Mouse (Mus musculus): ENCODE measurements around the gene Arl13b. TPM values are rescaled to one million over a fixed set of nuclear protein-coding genes. Genes with fewer than 3 reads are reported as not detected.

Arl13b gene
- polyA plus RNA-seq, 1 experiment from 2014 or later: 16.5 TPM

DNA sequence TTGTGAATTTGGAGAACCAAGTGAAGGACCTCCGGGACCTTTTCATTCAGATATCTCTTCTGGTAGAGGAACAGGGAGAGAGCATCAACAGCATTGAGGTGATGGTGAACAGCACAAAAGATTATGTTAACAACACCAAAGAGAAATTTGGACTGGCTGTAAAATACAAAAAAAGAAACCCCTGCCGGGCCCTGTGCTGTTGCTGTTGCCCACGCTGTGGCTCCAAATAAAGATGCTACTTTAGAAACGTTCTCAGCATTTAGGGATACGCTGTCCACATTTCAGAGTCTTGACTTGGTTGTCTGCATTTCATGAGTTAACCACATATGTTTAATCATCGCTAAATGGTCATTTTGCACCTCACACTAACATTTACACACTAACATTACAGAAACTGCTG, 24.4 kb downstream of the Arl13b start:
- no peak for DNase-seq (ENCODE audit: low spot score)

DNA sequence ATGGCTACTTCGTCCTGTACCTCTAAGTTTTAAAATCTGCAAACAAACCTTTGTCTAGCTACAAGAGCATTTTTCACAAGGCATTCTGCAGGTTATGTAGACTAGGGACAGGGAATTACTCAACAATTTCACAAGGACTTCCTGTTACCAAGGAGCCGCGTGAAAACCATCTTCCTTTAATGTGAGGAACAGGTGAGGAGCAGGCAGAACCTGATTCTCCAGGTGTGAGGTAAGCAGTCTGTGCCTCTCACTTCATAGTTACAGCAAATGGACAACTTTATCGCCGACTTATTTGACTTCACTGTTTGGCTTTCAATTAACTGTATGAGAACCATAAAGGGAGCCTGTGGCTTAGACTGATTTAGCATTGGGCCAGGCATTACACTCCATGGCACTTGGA, 32.3 kb downstream of the Arl13b start, which contains the start of gene Stx19:
Gene Stx19, plus strand, starts transcription at position 186 of the 400 bp plus-strand sequence.
- DNase-seq (ENCODE audit: low spot score): no peak

DNA sequence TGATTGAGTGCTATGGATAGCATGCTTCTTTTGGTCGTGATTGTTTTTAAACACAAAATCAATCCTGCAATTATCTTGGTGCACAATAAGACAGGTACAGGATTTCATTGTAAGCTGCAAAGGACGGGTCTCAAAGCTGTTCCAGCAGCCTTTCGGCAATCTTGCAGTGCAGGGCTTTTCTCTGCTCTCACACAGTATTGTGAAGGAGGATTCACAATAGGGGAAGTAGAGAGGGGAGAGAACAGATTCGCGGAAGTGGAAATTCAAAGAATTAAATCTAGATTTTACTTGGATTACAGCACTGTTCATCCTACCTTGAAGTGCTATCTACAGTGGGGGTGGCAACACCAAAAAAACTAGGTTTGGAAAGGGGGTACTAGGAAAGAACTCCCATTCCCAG, 33.0 kb downstream of the Arl13b start:
- no peak for DNase-seq (ENCODE audit: low spot score)

DNA sequence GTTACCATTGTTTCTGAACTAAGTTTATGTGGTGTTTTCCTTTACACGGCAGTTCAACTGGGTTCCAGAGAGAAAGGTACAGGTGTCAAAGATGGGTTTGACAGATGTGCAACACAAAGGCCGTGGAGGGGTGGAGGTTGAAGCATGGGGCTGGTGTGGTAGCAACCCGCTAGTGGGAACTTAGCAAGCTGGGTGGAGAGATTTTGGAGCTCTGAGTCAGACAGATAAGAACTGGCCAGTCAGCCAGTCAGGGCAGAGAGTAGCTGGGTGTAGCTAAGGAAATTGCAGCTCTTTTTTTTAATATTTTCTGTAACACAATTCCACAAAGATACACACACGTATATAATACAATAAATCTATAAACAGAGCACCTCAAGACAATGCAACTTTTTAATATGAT, 36.0 kb downstream of the Arl13b start:
- no peak for DNase-seq (ENCODE audit: low spot score)

DNA sequence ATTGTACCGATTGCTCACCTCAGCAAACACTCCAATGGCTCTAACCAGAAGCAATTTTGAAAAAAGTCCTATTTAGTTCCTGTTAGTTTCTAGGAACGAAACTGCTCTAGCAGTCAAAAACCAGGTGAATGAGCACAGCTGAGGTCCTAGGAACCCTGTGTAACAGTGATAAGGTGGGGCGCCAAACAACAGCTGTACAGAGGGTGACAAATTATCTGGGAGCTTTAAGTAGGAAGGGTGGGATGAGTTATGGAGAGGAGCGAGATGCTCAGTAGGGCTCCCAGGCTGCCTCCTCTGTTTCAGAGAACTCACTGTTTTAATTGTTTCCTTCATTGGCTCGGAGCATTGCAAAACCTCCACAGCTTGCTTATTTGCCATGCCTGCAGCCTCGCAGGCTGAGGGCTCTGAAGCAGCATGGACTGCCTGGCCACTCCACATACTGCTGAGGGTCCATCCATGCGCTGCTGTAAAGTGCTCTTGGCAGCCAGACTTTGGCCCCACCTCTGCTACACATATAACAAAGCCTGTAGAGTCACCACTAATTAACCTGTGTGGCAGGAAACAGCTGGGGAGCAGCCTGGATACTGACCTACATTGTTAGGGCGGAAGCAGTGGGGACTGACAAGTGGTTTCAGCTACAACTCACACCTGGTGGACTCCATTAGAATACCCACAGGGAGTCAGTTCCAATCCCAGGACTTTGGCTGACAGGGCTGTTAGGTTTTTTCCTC, 39.4 kb downstream of the Arl13b start:
- DNase-seq (ENCODE audit: low spot score): peak; percentile 76

DNA sequence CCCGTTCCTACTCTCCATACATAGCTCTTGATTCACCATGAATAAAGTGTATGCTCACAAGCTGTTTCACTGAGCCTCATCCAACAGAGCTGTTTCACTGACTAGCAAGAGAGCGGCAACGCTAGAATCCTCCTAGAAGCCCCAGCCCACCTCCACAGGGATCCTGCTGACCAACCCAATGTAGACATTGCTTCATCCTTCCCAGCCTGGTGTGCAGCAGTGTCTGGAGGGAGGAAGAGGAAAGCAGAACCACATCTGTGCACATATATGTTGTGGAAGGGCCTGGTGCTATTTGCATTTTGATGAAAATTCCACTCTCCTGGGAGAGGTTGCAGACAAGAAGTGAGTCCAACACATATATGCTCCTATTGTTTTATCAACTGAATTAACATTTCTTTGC, 42.2 kb downstream of the Arl13b start:
- no peak for DNase-seq (ENCODE audit: low spot score)

DNA sequence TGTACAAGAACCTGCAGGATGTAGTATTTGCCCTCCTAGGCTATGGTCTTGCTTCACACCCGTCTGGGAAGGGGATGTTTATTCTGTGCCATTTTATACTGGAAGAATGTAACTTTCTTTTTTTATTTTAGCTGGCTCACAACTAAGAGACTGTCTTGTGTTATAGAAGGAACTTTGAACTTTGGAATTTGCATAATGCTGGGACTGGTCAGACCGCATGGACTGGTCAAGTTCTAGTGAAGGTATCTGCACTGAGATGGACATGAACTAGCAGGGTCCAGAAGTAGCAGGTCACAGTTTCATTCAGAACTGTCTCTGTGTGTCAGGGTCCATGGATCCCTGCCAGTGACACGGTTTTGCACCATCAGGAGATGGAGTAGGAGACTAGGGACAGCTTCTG, 47.0 kb downstream of the Arl13b start:
- DNase-seq (ENCODE audit: low spot score): no peak

DNA sequence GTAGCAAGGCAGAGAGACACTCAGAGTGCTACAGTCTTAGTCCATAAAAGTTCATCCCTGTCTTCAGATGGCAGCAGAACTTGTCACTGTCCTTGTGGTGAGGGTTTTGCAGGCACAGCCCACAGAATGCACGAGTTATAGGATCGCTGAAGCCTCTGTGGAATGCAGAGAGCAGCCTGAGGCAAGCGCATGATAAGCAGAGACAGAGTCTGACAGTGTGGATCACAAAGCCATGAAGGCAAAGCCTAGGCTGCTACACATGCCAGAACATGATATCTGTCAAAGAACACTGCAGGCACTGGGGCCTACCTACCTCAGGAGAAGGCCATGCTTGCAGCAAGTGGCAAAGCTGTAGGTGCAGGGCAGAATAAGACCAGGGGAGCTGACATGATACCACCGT, 47.4 kb downstream of the Arl13b start:
- no peak for DNase-seq (ENCODE audit: low spot score)

DNA sequence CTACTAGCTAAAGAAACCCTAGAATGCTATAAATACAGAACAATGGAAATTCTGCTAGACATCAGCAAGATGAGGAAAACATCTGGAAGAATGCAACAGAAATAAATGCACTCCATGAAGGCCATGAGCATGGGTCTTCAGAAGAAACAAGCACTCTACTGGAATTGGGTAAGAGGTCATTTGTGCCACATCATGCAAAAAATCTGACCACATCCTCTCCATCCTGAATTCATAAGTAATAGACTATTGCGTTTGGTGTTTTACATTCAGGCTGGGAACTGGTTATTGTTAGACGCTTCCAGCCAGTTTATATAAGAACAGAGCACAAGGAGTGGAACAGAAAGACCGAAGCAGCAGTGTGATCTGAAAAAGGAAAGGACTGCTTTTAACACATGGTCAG, 48.0 kb downstream of the Arl13b start:
- DNase-seq (ENCODE audit: low spot score): no peak

DNA sequence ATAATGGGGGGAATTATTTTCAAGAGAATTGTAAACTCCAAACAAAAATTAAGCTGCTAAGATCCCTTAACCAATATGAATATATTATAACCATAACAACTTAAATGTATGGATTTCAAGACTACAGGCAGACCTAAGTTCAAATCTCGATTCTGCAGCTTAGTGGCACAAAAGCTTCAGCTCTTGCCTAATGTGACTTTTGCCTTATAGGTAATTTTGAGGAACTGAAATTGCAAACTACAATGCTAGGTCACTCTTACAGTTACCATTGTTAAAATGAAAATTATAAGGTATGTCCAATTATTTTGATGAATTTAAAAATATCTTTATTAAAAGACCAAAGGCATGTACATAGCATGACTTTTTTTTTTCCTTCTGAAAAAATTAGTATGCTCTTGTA, 50.2 kb downstream of the Arl13b start:
- no peak for DNase-seq (ENCODE audit: low spot score)

DNA sequence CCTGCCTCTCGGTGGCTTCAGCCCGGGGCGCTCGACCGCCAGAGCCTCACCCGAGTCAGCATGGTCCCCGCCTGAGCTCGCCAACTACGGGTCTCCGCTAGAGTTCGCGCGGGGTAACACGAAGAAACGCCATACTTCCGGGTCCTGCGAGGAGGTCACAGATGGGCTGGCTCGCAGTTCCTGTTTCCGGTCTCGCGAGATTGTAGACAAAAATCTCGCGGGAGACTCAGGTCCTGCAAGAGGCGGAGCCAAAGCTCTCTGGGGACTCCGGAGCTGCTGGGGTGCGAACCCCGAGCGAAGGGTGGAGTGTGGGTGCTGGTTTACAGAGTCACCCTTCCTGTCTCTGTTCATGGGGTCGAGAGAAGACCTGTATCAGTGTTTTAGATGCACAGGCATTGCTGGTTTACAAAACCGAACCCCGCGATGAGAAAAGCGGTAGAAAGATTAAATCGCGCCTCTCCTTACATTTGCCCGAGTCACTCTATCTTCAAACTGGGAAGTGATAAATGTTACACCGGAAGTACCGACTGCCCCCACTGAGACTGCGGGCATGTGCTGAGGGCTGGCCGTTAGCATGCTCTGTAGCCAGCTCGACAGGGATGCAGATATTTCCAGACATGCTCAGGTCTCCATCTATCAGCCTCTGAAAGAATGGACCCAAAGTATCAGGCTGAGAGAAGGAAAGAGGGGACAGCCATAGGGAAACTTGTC, 60.1 kb downstream of the Arl13b start, which contains the start of gene Nsun3:
Gene Nsun3, minus strand, starts transcription at position 198 of the 711 bp plus-strand sequence.
- DNase-seq (ENCODE audit: low spot score): peak; percentile 99

DNA sequence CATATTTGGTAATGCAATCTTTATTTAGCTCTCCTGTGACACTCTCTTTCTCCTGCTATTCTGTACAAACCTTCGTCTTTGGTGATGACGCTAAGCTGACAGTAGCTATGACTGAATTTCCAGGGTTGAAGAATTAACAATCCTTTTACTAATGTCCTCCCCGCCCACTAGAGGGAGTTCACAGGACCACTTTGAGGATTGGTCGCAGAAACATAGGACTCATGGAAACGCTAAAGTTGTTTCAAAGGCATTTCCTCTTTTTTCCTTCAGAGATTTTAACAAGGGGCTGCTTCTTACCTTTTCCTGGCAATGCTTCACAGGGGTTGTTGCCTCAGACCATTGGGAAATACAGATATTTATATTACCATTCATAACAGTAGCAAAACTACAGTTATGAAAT, 64.6 kb downstream of the Arl13b start:
- peak; percentile 27 for DNase-seq (ENCODE audit: low spot score)

DNA sequence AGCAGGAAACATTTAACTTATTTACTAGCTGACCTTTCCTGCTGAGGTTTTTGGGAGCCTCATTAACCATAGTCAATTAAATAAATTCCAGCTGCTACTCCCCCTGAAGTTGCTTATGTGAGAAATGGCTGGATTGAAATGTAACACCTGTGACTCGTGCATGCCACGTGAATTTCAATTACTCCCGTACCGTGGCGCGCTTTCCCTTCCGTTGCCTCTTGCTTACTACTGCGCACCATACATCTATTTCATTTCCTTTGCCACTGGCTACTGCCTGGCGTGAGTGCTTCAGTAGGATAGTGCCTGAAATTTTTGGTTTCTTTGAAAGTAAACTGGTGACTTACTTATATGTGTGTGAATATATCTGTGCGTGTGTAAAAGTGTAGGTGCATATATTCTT, 68.6 kb downstream of the Arl13b start:
- DNase-seq (ENCODE audit: low spot score): no peak

DNA sequence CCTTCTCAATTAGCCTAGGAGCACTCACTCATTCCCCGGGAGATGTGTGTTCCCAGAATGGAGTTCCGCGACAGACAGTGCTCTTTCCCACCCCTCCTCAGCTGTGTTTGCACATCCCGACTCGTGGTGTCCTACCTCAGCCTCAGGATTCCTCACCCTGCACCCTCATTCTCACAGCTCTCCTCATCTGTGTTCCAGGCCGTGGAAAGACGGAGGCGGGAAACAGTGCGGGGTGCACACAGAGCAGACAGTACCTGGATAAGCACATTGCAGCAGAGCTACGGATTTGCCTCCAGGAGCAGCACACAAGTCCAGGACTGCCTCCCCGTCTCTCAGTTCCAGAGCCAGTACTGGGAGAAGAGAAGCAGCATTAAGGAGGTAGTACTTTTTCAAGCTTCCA, 70.8 kb downstream of the Arl13b start:
- DNase-seq (ENCODE audit: low spot score): no peak

DNA sequence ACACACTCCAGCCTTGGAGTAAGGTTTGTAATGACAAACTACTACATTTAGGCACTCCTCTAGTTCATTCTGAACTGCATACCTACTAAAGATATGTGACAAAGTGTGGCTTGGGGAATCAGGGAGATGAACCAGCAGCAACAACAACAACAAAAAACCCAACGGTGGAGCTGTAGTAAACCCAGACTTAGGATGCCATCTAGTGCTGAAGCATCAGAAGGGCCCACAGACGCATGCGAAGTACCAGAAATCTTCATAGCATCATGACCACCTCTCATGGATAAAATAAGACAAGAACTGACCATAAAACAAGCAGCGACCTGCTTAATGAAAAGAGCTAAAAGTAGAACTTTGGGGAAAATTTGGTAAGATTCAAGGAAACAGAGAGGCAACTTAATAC, 73.4 kb downstream of the Arl13b start:
- no peak for DNase-seq (ENCODE audit: low spot score)

DNA sequence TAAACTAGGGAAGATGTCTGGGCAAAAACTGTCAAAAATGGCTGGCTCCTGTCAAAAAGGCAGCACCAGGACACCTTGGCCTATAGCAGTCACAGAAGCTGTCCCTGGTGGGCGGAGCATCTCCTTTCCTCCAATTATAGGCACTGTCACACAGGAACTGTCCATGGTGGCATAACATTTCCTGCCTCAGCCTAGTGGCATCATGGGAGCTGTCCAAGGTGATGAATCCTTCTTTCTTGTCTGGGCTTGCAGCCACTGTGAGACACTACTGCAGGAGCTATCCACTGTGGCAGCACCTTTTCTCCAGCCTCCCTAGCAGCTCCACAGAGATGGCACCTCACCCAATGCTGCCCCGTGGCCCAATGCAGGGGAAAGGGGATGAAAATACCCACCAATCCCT, 88.5 kb downstream of the Arl13b start:
- DNase-seq (ENCODE audit: low spot score): peak; percentile 54

DNA sequence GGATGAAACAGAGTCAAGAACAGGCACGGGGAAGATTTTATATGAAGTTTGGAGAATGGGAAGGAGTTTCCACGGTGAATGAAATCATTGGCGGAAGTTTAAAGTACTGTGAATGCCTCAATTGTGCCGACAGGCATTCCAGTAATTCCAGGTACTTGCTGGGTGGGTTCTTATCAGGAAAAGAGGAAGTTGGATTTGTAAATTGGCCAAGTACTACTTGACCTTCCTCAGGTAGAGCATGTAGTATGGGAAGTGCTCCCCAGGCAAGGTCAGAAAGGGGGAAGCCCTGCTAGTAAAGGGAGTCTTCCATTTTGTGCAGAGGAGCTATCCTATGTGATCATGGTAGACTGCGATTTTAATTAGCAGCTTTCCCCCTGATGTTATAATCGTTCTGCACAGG, 91.5 kb downstream of the Arl13b start:
- DNase-seq (ENCODE audit: low spot score): no peak

DNA sequence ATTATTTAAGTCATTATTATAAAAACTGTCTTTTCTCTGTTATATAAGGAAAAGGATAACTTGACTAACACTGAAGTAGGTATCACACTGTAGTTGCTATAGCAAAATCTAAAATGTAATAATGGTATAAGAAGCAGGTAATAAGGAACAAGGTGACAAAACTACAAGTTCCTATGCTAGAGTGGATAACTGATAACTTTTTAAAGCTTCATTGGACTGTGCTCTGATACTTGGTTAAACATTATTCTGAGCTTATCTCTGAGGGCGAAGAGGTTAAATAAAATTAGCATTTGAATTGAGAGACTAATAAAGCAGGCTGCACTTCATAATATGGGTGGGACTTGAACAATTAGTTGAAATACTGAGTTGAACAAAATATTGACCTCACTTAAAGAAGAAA, 93.2 kb downstream of the Arl13b start:
- no peak for DNase-seq (ENCODE audit: low spot score)

DNA sequence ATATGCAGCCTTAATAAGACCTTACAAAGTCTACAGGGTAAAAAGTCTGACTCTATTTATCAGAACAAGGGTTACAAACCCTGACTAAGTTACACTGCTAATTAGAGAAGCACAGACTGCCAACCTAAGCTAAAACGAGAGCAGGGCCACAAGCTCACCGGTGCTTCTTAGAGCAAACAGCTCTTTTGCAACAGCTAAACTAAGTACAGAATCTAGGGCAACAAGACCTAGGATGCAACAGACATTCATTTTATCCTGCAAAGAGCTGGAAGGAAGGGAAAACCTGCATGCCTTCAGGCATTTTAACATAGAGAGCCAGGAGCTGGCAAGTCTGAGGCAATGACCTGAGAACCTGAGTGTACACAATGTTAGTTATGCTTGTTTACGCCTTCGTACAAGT, 93.8 kb downstream of the Arl13b start:
- no peak for DNase-seq (ENCODE audit: low spot score)

DNA sequence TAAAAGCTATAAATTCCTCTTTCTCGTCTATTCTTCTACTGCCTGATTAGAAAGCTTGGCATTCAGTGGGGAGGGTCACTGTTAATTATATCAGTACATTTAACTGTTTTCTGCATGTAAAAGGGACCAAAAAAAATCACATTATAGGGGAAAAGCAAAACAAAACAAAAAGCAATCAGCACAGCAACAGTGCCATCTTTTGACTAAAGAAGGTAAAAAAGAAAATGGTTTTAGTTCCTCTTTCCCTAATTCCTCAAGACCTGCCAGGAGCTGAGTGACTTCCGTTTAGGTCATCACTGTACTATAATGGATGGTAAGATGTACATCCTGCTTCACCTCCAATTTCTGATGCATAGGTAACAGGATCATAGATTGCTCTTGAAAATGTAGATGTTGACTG, 101.0 kb downstream of the Arl13b start:
- no peak for DNase-seq (ENCODE audit: low spot score)
